Mouse (Mus musculus): ENCODE measurements around the gene Aqp7. TPM values are rescaled to one million over a fixed set of nuclear protein-coding genes. Genes with fewer than 3 reads are reported as not detected.

The Aqp7 gene
- polyA plus RNA-seq (2014; fragmentation: Nextera tagmentation; extraction: Ambion mirVana): 0.18 and 0.74 TPM in 2 replicates

GRCm38 (mm10) chr4:41047524-41048271, at the start of gene Aqp7:
Aqp7 (minus strand) TSS chr4:41048139.
- no peaks in the 10 kb centered on the region for H3K27me3 ChIP-seq (replicated peaks; ENCODE audit: control insufficient read depth, insufficient read depth, low read length)
- H3K27ac ChIP-seq (replicated peaks; ENCODE audit: low read depth, low read length): no peak within 1 kb of the TSS
- no peak within 1 kb of the TSS for H3K4me2 ChIP-seq (ENCODE audit: low read depth, low read length)
- H3K9ac ChIP-seq (ENCODE audit: low read depth, low read length): no peak within 1 kb of the TSS
- no peak within 1 kb of the TSS for H3K4me3 ChIP-seq (ENCODE audit: low read depth, low read length)
- ATAC-seq (ENCODE audit: low read depth) (no peak), DNase-seq (ENCODE audit: low spot score) (no peak)
- WGBS: 11% methylated on average over 9 of the region's 9 CpGs
- H3K36me3 ChIP-seq (ENCODE audit: control insufficient read depth, insufficient read depth, low read length): no peaks in the 10 kb centered on the region
- H3K9me3 ChIP-seq (ENCODE audit: control insufficient read depth, low read length): no peaks in the 10 kb centered on the region
- H3K4me1 ChIP-seq (ENCODE audit: control insufficient read depth, insufficient read depth, low read length): no peaks in the 10 kb centered on the region

- no peak for ATAC-seq (ENCODE audit: low read depth)
- peak overlapping the region; percentile 58; the same call in 1 of the 2 replicates for H3K9ac ChIP-seq (ENCODE audit: low read depth, low read length)
- WGBS: 47% methylated on average over 13 of the region's 13 CpGs
- H3K9me3 ChIP-seq (ENCODE audit: control insufficient read depth, low read length): no peaks in the 10 kb centered on the region
- H3K4me3 ChIP-seq (ENCODE audit: low read depth, low read length): peak overlapping the region; percentile 45
- H3K4me1 ChIP-seq (ENCODE audit: control insufficient read depth, insufficient read depth, low read length): peaks cover 8% of the 10 kb centered on the region
- DNase-seq (ENCODE audit: low spot score): no peak
- H3K27ac ChIP-seq (replicated peaks; ENCODE audit: low read depth, low read length): no peak overlapping the region
- H3K27me3 ChIP-seq (replicated peaks; ENCODE audit: control insufficient read depth, insufficient read depth, low read length): peaks cover 21% of the 10 kb centered on the region
- peak overlapping the region; percentile 82 for H3K4me2 ChIP-seq (ENCODE audit: low read depth, low read length)
- no peaks in the 10 kb centered on the region for H3K36me3 ChIP-seq (ENCODE audit: control insufficient read depth, insufficient read depth, low read length)
Observed at GRCm38 (mm10) chr4:41097381-41097780, 49.4 kb upstream of the Aqp7 start.

- Histone ChIP-seq H3K4me3 (ENCODE audit: low read depth, low read length) (peak overlapping the region; percentile 45; the same call in 1 of the 2 replicates), H3K9me3 (ENCODE audit: control insufficient read depth, low read length) (no peaks in the 10 kb centered on the region), H3K27ac (replicated peaks; ENCODE audit: low read depth, low read length) (no peak overlapping the region), H3K27me3 (replicated peaks; ENCODE audit: control insufficient read depth, insufficient read depth, low read length) (peaks cover 21% of the 10 kb centered on the region), H3K36me3 (ENCODE audit: control insufficient read depth, insufficient read depth, low read length) (no peaks in the 10 kb centered on the region), H3K4me1 (ENCODE audit: control insufficient read depth, insufficient read depth, low read length) (peaks cover 8% of the 10 kb centered on the region), H3K9ac (ENCODE audit: low read depth, low read length) (peak overlapping the region; percentile 34; the same call in 1 of the 2 replicates), H3K4me2 (ENCODE audit: low read depth, low read length) (peak overlapping the region; percentile 82)
- ATAC-seq (ENCODE audit: low read depth) (no peak), DNase-seq (ENCODE audit: low spot score) (no peak)
- 58% methylated on average over 5 of the region's 5 CpGs for WGBS
Observed at GRCm38 (mm10) chr4:41096794-41097193, 48.9 kb upstream of the Aqp7 start.

GRCm38 (mm10) chr4:41096169-41096568, 48.2 kb upstream of the Aqp7 start:
- DNase-seq (ENCODE audit: low spot score) (no peak), ATAC-seq (ENCODE audit: low read depth) (no peak)
- Histone ChIP-seq H3K27me3 (replicated peaks; ENCODE audit: control insufficient read depth, insufficient read depth, low read length) (peaks cover 21% of the 10 kb centered on the region), H3K4me1 (ENCODE audit: control insufficient read depth, insufficient read depth, low read length) (peaks cover 8% of the 10 kb centered on the region), H3K36me3 (ENCODE audit: control insufficient read depth, insufficient read depth, low read length) (no peaks in the 10 kb centered on the region), H3K4me2 (ENCODE audit: low read depth, low read length) (0 out of 2 replicates have a peak overlapping the region, but pooled peaks have one; percentile 82), H3K4me3 (ENCODE audit: low read depth, low read length) (no peak overlapping the region; the same call in 1 of the 2 replicates), H3K9me3 (ENCODE audit: control insufficient read depth, low read length) (no peaks in the 10 kb centered on the region), H3K27ac (replicated peaks; ENCODE audit: low read depth, low read length) (no peak overlapping the region), H3K9ac (ENCODE audit: low read depth, low read length) (0 out of 2 replicates have a peak overlapping the region, but pooled peaks have one; percentile 31)
- 69% methylated on average over 6 of the region's 8 CpGs for WGBS

GRCm38 (mm10) chr4:41094361-41094760, 46.4 kb upstream of the Aqp7 start:
- no peaks in the 10 kb centered on the region for H3K9me3 ChIP-seq (ENCODE audit: control insufficient read depth, low read length)
- H3K27me3 ChIP-seq (replicated peaks; ENCODE audit: control insufficient read depth, insufficient read depth, low read length): peaks cover 21% of the 10 kb centered on the region
- WGBS: 60% methylated on average over 9 of the region's 9 CpGs
- no peak overlapping the region for H3K9ac ChIP-seq (ENCODE audit: low read depth, low read length)
- H3K4me1 ChIP-seq (ENCODE audit: control insufficient read depth, insufficient read depth, low read length): peaks cover 8% of the 10 kb centered on the region
- DNase-seq (ENCODE audit: low spot score): peak; percentile 88
- H3K4me2 ChIP-seq (ENCODE audit: low read depth, low read length): no peak overlapping the region
- ATAC-seq (ENCODE audit: low read depth): peak; percentile 58; the same call in 1 of the 2 replicates
- H3K4me3 ChIP-seq (ENCODE audit: low read depth, low read length): no peak overlapping the region
- no peak overlapping the region for H3K27ac ChIP-seq (replicated peaks; ENCODE audit: low read depth, low read length)
- H3K36me3 ChIP-seq (ENCODE audit: control insufficient read depth, insufficient read depth, low read length): no peaks in the 10 kb centered on the region

- Histone ChIP-seq H3K9me3 (ENCODE audit: control insufficient read depth, low read length) (no peaks in the 10 kb centered on the region), H3K27me3 (replicated peaks; ENCODE audit: control insufficient read depth, insufficient read depth, low read length) (peaks cover 11% of the 10 kb centered on the region), H3K9ac (ENCODE audit: low read depth, low read length) (no peak overlapping the region), H3K4me1 (ENCODE audit: control insufficient read depth, insufficient read depth, low read length) (peaks cover under 1% of the 10 kb centered on the region), H3K36me3 (ENCODE audit: control insufficient read depth, insufficient read depth, low read length) (no peaks in the 10 kb centered on the region), H3K4me3 (ENCODE audit: low read depth, low read length) (no peak overlapping the region), H3K27ac (replicated peaks; ENCODE audit: low read depth, low read length) (no peak overlapping the region), H3K4me2 (ENCODE audit: low read depth, low read length) (no peak overlapping the region)
- no peak for ATAC-seq (ENCODE audit: low read depth)
- DNase-seq (ENCODE audit: low spot score): no peak
- 64% methylated on average over 1 of the region's 1 CpGs for WGBS
Observed at GRCm38 (mm10) chr4:41092958-41093357, 45.0 kb upstream of the Aqp7 start.

GRCm38 (mm10) chr4:41091391-41091790, 43.5 kb upstream of the Aqp7 start:
- DNase-seq (ENCODE audit: low spot score) (no peak), ATAC-seq (ENCODE audit: low read depth) (no peak)
- no peak overlapping the region for H3K4me2 ChIP-seq (ENCODE audit: low read depth, low read length)
- H3K27ac ChIP-seq (replicated peaks; ENCODE audit: low read depth, low read length): no peak overlapping the region
- H3K27me3 ChIP-seq (replicated peaks; ENCODE audit: control insufficient read depth, insufficient read depth, low read length): no peaks in the 10 kb centered on the region
- no peaks in the 10 kb centered on the region; the same call in 1 of the 2 replicates for H3K4me1 ChIP-seq (ENCODE audit: control insufficient read depth, insufficient read depth, low read length)
- no peaks in the 10 kb centered on the region for H3K9me3 ChIP-seq (ENCODE audit: control insufficient read depth, low read length)
- H3K4me3 ChIP-seq (ENCODE audit: low read depth, low read length): no peak overlapping the region
- H3K9ac ChIP-seq (ENCODE audit: low read depth, low read length): no peak overlapping the region
- no peaks in the 10 kb centered on the region for H3K36me3 ChIP-seq (ENCODE audit: control insufficient read depth, insufficient read depth, low read length)
- 41% methylated on average over 3 of the region's 3 CpGs for WGBS

- no peaks in the 10 kb centered on the region for H3K27me3 ChIP-seq (replicated peaks; ENCODE audit: control insufficient read depth, insufficient read depth, low read length)
- no peaks in the 10 kb centered on the region for H3K9me3 ChIP-seq (ENCODE audit: control insufficient read depth, low read length)
- no peak overlapping the region for H3K4me2 ChIP-seq (ENCODE audit: low read depth, low read length)
- H3K36me3 ChIP-seq (ENCODE audit: control insufficient read depth, insufficient read depth, low read length): no peaks in the 10 kb centered on the region
- no peaks in the 10 kb centered on the region; the same call in 1 of the 2 replicates for H3K4me1 ChIP-seq (ENCODE audit: control insufficient read depth, insufficient read depth, low read length)
- WGBS: 60% methylated on average over 2 of the region's 2 CpGs
- ATAC-seq (ENCODE audit: low read depth) (no peak), DNase-seq (ENCODE audit: low spot score) (no peak)
- no peak overlapping the region for H3K9ac ChIP-seq (ENCODE audit: low read depth, low read length)
- H3K4me3 ChIP-seq (ENCODE audit: low read depth, low read length): no peak overlapping the region
- no peak overlapping the region for H3K27ac ChIP-seq (replicated peaks; ENCODE audit: low read depth, low read length)
Observed at GRCm38 (mm10) chr4:41089705-41090104, 41.8 kb upstream of the Aqp7 start.
